In genomic region chr10:117460366-117460730, GRCm38 (mm10) we compare ENCODE assay signal across 16 mouse cellular contexts.
"Had no signal": no experiment of that assay in that cellular context is flagged by ENCODE, and none has a peak within 500 bp of the region (broad histone marks: within the 10 kb centered on the region; RNA-seq: fewer than 3 reads in every experiment).

No protein-coding gene starts in this region.

- DNase-seq: retina, postnatal 1 day; right cerebral cortex, adult 18-20 months; right cerebral cortex, postnatal 25 days; right cerebral cortex, postnatal 4 days; spleen, adult 18-20 months; thymus, adult 18-20 months; thymus, adult 2 months; thymus, postnatal 14 days; thymus, postnatal 25 days; thymus, postnatal 36 days; thymus, postnatal 4 days had no signal

- H3K9me3 ChIP-seq: neural tube, embryonic 12.5 days; neural tube, embryonic 13.5 days; neural tube, embryonic 15.5 days; stomach, embryonic 15.5 days had no signal

- H3K27me3 ChIP-seq: neural tube, embryonic 12.5 days; neural tube, embryonic 13.5 days; neural tube, embryonic 15.5 days; stomach, embryonic 15.5 days had no signal

- H3K4me2 ChIP-seq: neural tube, embryonic 12.5 days; neural tube, embryonic 13.5 days; neural tube, embryonic 15.5 days; stomach, embryonic 15.5 days had no signal

- H3K4me3 ChIP-seq: neural tube, embryonic 12.5 days; neural tube, embryonic 13.5 days; neural tube, embryonic 15.5 days; stomach, embryonic 15.5 days had no signal

- H3K4me1 ChIP-seq: neural tube, embryonic 12.5 days; stomach, embryonic 15.5 days had no signal

- H3K9ac ChIP-seq: neural tube, embryonic 12.5 days; neural tube, embryonic 13.5 days; neural tube, embryonic 15.5 days; stomach, embryonic 15.5 days had no signal

- H3K36me3 ChIP-seq: neural tube, embryonic 12.5 days; neural tube, embryonic 13.5 days; neural tube, embryonic 15.5 days; stomach, embryonic 15.5 days had no signal

- H3K27ac ChIP-seq: neural tube, embryonic 12.5 days; neural tube, embryonic 13.5 days; neural tube, embryonic 15.5 days; stomach, embryonic 15.5 days; stomach, postnatal 0 days had no signal
